Mouse (Mus musculus): ENCODE results near the gene Fos. TPM values are rescaled to one million over a fixed set of nuclear protein-coding genes. Genes with fewer than 3 reads are reported as not detected.
"Not testable (repeated sequence)": the region's sequence is repeated elsewhere in the genome, so short reads cannot be mapped to it uniquely, and the experiment has no call there.

The Fos gene
- total RNA-seq, 2 experiments from 2014 or later: 1.8 to 3.3 TPM

DNA sequence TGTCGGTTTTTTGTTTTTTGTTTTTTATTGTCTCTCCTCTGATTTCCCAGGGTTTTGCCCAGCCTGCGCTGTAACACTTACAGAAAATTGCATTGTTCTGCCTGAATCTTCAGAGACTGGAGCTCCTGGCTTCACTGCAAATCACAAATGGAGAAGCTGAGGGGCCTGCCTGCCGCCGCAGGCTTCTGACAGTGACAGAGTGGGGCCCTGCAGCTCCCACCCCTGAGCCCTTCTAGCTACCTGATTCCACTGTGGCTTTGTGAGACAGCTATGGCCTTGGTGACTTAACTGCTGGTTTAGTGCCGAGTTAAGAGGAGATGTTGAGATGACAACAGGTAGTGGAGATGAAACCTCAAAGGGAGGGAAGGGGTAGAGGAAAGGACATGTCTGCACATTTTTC is 44.3 kb downstream of the Fos start:
- intact Hi-C loops (cut with DNase I): no loop called here
- DNase-seq: no peak

DNA sequence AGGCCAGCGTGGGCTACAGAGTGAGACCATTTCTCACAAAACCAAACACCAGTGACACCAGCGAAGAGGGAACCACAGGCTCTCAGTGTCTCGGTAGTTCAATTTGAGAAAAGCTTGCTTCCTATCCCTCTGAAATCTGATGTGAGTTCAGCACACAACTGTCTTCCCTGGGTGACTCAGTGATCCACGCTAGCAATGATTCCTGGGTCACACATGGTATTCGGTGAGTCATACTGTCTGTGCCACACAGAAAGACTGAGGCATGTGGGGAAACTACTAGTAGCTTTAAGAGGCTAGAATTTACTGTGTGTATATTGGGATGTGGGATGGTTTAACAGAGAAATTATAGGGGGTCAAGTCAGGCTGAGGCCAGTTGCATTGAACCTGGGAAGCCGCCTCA is 45.9 kb downstream of the Fos start:
- intact Hi-C loops (cut with DNase I): no loop called here
- DNase-seq: no peak

- intact Hi-C loops (cut with DNase I): no loop called here
Measured at GRCm38 (mm10) chr12:85521101-85521500, 47.4 kb downstream of the Fos start.

GRCm38 (mm10) chr12:85521673-85522072 is 48.0 kb downstream of the Fos start:
- peak; percentile 56 to 59 for DNase-seq
- intact Hi-C loops (cut with DNase I): no loop called here

More at GRCm38 (mm10) chr12:85521101-85521500, 47.4 kb downstream of the Fos start:
- no peak for DNase-seq

DNA sequence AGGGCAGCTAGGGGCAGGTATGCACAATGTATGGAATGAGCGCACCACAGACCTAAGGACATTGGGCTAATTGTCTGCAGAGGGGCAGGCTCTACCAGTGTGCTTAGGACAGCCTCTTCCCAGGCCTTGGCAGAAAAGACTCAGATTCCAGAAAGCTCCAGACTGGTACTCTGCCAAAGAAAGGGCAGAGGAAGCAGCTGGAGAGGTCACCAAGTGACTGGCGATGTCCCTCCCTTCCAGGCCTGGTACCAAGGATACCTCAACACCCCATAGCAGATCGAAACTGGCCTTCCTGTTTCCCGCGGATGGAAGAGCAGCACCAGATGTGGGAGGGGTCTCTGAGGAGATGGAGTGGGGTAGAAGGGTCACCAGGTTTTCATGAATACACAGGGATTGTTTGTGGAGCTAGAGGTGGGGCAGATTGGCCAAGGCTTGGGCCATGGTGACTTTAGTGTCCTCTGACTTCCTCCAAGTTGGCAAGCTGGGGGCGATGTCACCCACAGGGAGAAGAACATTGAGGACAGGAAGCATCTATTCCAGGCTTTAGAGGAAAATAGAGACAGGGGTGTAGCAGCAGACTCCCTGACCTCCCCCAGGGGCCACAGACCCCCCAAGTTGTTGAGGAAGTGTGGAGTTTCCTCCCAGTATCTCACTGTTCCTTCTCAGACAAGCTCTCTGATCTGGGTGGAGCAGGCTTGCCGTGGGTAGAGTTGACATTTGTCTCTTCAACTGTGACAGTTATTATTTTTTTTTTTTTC is 49.1 kb downstream of the Fos start:
- intact Hi-C loops (cut with DNase I): no loop called here
- no peak for DNase-seq

GRCm38 (mm10) chr12:85523421-85524192 is 49.9 kb downstream of the Fos start:
- intact Hi-C loops (cut with DNase I): no loop called here
- DNase-seq: peak; percentile 19 to 26

GRCm38 (mm10) chr12:85524193-85524858 is 50.6 kb downstream of the Fos start:
- intact Hi-C loops (cut with DNase I): no loop called here
- DNase-seq: no peak

DNA sequence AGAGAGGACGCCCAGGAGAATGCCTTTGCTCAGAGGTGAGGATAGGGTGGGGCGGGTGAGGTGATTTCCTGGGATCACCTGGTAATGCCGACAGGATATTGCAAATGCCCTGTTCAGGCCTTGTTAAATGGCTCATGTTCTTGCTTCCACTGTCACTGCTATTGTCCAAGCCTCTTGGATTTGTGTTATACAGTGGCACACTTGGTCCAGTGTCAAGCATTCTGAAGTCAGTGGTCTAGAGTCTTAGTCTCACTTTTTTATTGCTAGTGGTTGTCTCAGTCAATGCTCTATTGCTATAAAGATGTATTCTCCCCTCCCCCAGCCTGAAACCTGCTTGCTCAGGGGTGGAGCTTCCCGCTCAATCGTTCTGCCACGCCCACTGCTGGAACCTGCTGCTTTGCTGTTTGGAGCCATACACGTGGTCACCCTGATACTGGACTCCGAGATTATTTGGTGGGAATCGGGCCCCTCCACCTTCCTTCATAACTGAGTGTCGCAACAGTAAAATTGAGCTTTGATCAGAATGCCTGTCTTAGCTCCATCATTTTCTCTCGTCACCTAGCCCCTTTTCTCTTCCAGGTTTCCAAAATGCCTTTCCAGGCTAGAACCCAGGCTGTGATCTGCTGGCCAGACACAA is 51.3 kb downstream of the Fos start:
- intact Hi-C loops (cut with DNase I): not testable (repeated sequence)

More for the DNA sequence above, 51.3 kb downstream of the Fos start:
- DNase-seq: not testable (repeated sequence)

Other genes with a start within 250 kb of the Fos start
- gene Mlh3, start 203.3 kb upstream of the Fos start, total RNA-seq (2021): 1 to 10 TPM; 7.1 to 8.2 TPM
- 10 to 100 TPM; 21.3 to 22.9 TPM for gene Acyp1, start 185.5 kb upstream of the Fos start, total RNA-seq (2021)
- 1 to 10 TPM; 1.6 to 1.7 TPM for gene Zc2hc1c, start 185.3 kb upstream of the Fos start, total RNA-seq (2021)
- 10 to 100 TPM; 74.2 to 79.1 TPM for gene Nek9, start 134.5 kb upstream of the Fos start, total RNA-seq (2021)
- 100 to 1,000 TPM; 184 to 190 TPM for gene Tmed10, start 99.0 kb upstream of the Fos start, total RNA-seq (2021)
- gene Jdp2, start 125.1 kb downstream of the Fos start, total RNA-seq (2021): 10 to 100 TPM; 12.6 to 20.2 TPM
- gene Batf, start 212.8 kb downstream of the Fos start, total RNA-seq (2021): 1 to 10 TPM in 1 of 2 experiments, under 1 TPM in 1; 0.93 to 1.1 TPM